Mouse (Mus musculus): ENCODE measurements around the gene Ubxn11.

GRCm38 (mm10) chr4:134125383-134126060 is 23.2 kb downstream of the Ubxn11 start:
- TF ChIP-seq CTCF (conservative IDR thresholded peaks at IDR 0.05; ENCODE audit: low read length) = no peak
- TF ChIP-seq POU5F1 (IDR thresholded peaks at IDR 0.05; ENCODE audit: borderline replicate concordance, low read length) = no peak
